In the genomic region with DNA sequence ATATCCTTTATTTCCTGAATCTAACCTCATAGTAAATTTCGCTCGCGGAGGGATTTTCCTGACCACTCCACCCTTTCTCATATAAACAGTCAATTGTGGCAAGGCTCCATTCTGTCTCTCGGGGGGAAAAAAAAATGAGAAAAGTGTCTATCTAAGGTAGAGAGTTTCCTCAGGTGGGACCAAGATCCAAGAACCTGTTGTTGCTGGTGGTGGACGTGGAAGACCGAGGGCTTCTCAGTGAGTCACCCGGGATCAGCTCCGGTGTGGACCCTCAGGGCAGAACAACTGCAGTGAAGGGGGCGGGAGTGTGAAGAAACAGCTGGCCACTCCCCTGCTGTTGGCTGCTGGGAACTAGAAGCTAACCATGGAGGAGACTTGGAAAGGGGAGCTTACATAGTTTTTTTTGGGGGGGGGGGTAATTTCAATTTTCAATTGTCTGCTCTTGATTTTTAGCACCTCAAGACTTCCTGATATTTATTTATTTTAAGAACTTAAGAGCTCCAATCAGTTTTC, we compare ENCODE assay signal across 9 mouse cellular contexts. TPM values are rescaled to one million over a fixed set of nuclear protein-coding genes. Genes with fewer than 3 reads are reported as not detected.
DNase-seq lines count a peak whose midpoint lies in the region; ATAC-seq lines count a peak whose summit lies in the region.
"Had no signal": no experiment of that assay in that cellular context is flagged by ENCODE, and none has a peak within 500 bp of the region (broad histone marks: within the 10 kb centered on the region; RNA-seq: fewer than 3 reads in every experiment).

No protein-coding gene starts in this region.

- peak overlapping the region; percentile 56 for H3K4me2 ChIP-seq in hindbrain, embryonic 11.5 days (replicated peaks; ENCODE audit: low read depth, low read length)
- peak overlapping the region; percentile 74 for H3K4me2 ChIP-seq in midbrain, embryonic 12.5 days (replicated peaks)

- H3K9ac ChIP-seq in hindbrain, embryonic 11.5 days (ENCODE audit: low read depth, low read length) = peak overlapping the region; percentile 23; the same call in 1 of the 2 replicates
- H3K9ac ChIP-seq in midbrain, embryonic 12.5 days (replicated peaks) = peak overlapping the region; percentile 37; the same call in 1 of the 2 replicates

- no peaks in the 10 kb centered on the region for H3K4me1 ChIP-seq in hindbrain, embryonic 11.5 days (replicated peaks; ENCODE audit: control insufficient read depth, insufficient read depth, low read length)
- peaks cover 12% of the 10 kb centered on the region; the same call in 1 of the 2 replicates for H3K4me1 ChIP-seq in midbrain, embryonic 12.5 days

- no peaks in the 10 kb centered on the region for H3K36me3 ChIP-seq in hindbrain, embryonic 11.5 days (ENCODE audit: control insufficient read depth, insufficient read depth, low read length)
- H3K36me3 ChIP-seq in midbrain, embryonic 12.5 days = no peaks in the 10 kb centered on the region

- H3K27ac ChIP-seq in hindbrain, embryonic 11.5 days (ENCODE audit: low read depth, low read length) = no peak overlapping the region
- H3K27ac ChIP-seq in midbrain, embryonic 12.5 days (replicated peaks) = no peak overlapping the region

- H3K4me3 ChIP-seq in hindbrain, embryonic 11.5 days (ENCODE audit: low read depth, low read length) = peak overlapping the region; percentile 35
- peak overlapping the region; percentile 44 for H3K4me3 ChIP-seq in midbrain, embryonic 12.5 days

- no peaks in the 10 kb centered on the region for H3K27me3 ChIP-seq in hindbrain, embryonic 11.5 days (ENCODE audit: control insufficient read depth, insufficient read depth, low read length)
- H3K27me3 ChIP-seq in midbrain, embryonic 12.5 days = no peaks in the 10 kb centered on the region; the same call in 1 of the 2 replicates

- no peaks in the 10 kb centered on the region for H3K9me3 ChIP-seq in hindbrain, embryonic 11.5 days (ENCODE audit: control insufficient read depth, low read length)
- no peaks in the 10 kb centered on the region for H3K9me3 ChIP-seq in midbrain, embryonic 12.5 days

- DNase-seq in cerebellum, postnatal 10 days = peak; percentile 3 to 8
- no peak for DNase-seq in cerebellum, adult 9-10 months
- DNase-seq in urinary bladder, postnatal 14 days (ENCODE audit: low spot score) = peak; percentile 10
- no peak for DNase-seq in urinary bladder, postnatal 25 days (ENCODE audit: low spot score)
- peak; percentile 47 for DNase-seq in hindbrain, embryonic 11.5 days (ENCODE audit: low spot score)
- DNase-seq in thymus, postnatal 10 days (ENCODE audit: low spot score in 2 of 2) = no peak

- WGBS in hindbrain, embryonic 11.5 days = under 1% methylated on average over 9 of the region's 9 CpGs
- WGBS in midbrain, embryonic 12.5 days = 0% methylated on average over 9 of the region's 9 CpGs

- peak; percentile 71; the same call in 1 of the 2 replicates for ATAC-seq in hindbrain, embryonic 11.5 days (ENCODE audit: low FRiP score)
- ATAC-seq in midbrain, embryonic 12.5 days (ENCODE audit: low FRiP score, low read depth) = peak; percentile 74
- ATAC-seq in inflammation-experienced regulatory T-cells, adult 6 months = no peak

RNA-seq across cellular contexts. Expression of gene AW551984, which starts 0.8 kb away (rescaled TPM):
- 15.9 and 19.0 TPM in 2 replicates for polyA plus RNA-seq in hindbrain, embryonic 11.5 days (2014; fragmentation: Nextera tagmentation; extraction: Ambion mirVana)
- polyA plus RNA-seq in midbrain, embryonic 12.5 days (2016; fragmentation: Nextera tagmentation; extraction: Ambion mirVana) = 23.2 and 23.6 TPM in 2 replicates
- not detected for polyA plus RNA-seq in inflammation-experienced regulatory T-cells, adult 6 months (2017; shearing (Covaris generic))
- polyA plus RNA-seq: C2C12 had no signal

RNA-seq across cellular contexts. Expression of gene Olfr148, which starts 7.1 kb away (rescaled TPM):
- not detected in 2 replicates for polyA plus RNA-seq in hindbrain, embryonic 11.5 days (2014; fragmentation: Nextera tagmentation; extraction: Ambion mirVana)
- polyA plus RNA-seq in midbrain, embryonic 12.5 days (2016; fragmentation: Nextera tagmentation; extraction: Ambion mirVana) = not detected in 2 replicates
- not detected for polyA plus RNA-seq in inflammation-experienced regulatory T-cells, adult 6 months (2017; shearing (Covaris generic))
- polyA plus RNA-seq: C2C12 had no signal

RNA-seq across cellular contexts. Expression of gene Olfr960, which starts 17.8 kb away (rescaled TPM):
- not detected in 2 replicates for polyA plus RNA-seq in hindbrain, embryonic 11.5 days (2014; fragmentation: Nextera tagmentation; extraction: Ambion mirVana)
- polyA plus RNA-seq in midbrain, embryonic 12.5 days (2016; fragmentation: Nextera tagmentation; extraction: Ambion mirVana) = not detected in 2 replicates
- polyA plus RNA-seq in inflammation-experienced regulatory T-cells, adult 6 months (2017; shearing (Covaris generic)) = not detected
- polyA plus RNA-seq: C2C12 had no signal

RNA-seq across cellular contexts. Expression of gene Olfr959, which starts 28.0 kb away (rescaled TPM):
- not detected in 2 replicates for polyA plus RNA-seq in hindbrain, embryonic 11.5 days (2014; fragmentation: Nextera tagmentation; extraction: Ambion mirVana)
- not detected in 2 replicates for polyA plus RNA-seq in midbrain, embryonic 12.5 days (2016; fragmentation: Nextera tagmentation; extraction: Ambion mirVana)
- polyA plus RNA-seq in inflammation-experienced regulatory T-cells, adult 6 months (2017; shearing (Covaris generic)) = not detected
- polyA plus RNA-seq: C2C12 had no signal

RNA-seq across cellular contexts. Expression of gene Olfr961, which starts 41.5 kb away (rescaled TPM):
- not detected in 2 replicates for polyA plus RNA-seq in hindbrain, embryonic 11.5 days (2014; fragmentation: Nextera tagmentation; extraction: Ambion mirVana)
- polyA plus RNA-seq in midbrain, embryonic 12.5 days (2016; fragmentation: Nextera tagmentation; extraction: Ambion mirVana) = not detected in 2 replicates
- not detected for polyA plus RNA-seq in inflammation-experienced regulatory T-cells, adult 6 months (2017; shearing (Covaris generic))
- polyA plus RNA-seq: C2C12 had no signal

Comparison
In these comparisons a context has a peak if more than half of its experiments do, and no peak if none do; other contexts are left out.
1. DNase-seq: peak in cerebellum, postnatal 10 days (2 of 2), urinary bladder, postnatal 14 days (single experiment) and hindbrain, embryonic 11.5 days (single experiment); none in cerebellum, adult 9-10 months (single experiment), urinary bladder, postnatal 25 days (single experiment) and thymus, postnatal 10 days (0 of 2).
2. RNA of gene AW551984, which starts 0.8 kb away (polyA plus RNA-seq): 23.2 to 23.6 TPM in midbrain, embryonic 12.5 days and 15.9 to 19.0 TPM in hindbrain, embryonic 11.5 days; not detected in inflammation-experienced regulatory T-cells, adult 6 months; every median in the first group is over 10 times any median in the second.